Mouse (Mus musculus) retina, embryonic 14.5 days (tissue): Measurements from ENCODE around the gene Keap1.
A peak's percentile ranks its signal among the peaks of the same experiment; 100 is the strongest.
"Not testable (repeated sequence)": the region's sequence is repeated elsewhere in the genome, so short reads cannot be mapped to it uniquely, and the experiment has no call there.

Experiments
- DNase-seq: peaks from one replicate; pipeline ENCODE4 v3.0.0-alpha.2; 2015; ENCODE audit warnings: low spot score

Keap1 gene

GRCm38 (mm10) chr9:21238733-21239464 is at the start of gene Keap1:
TSS of gene Keap1 (minus strand) at chr9:21239361.
- DNase-seq: peak; percentile 90

DNA sequence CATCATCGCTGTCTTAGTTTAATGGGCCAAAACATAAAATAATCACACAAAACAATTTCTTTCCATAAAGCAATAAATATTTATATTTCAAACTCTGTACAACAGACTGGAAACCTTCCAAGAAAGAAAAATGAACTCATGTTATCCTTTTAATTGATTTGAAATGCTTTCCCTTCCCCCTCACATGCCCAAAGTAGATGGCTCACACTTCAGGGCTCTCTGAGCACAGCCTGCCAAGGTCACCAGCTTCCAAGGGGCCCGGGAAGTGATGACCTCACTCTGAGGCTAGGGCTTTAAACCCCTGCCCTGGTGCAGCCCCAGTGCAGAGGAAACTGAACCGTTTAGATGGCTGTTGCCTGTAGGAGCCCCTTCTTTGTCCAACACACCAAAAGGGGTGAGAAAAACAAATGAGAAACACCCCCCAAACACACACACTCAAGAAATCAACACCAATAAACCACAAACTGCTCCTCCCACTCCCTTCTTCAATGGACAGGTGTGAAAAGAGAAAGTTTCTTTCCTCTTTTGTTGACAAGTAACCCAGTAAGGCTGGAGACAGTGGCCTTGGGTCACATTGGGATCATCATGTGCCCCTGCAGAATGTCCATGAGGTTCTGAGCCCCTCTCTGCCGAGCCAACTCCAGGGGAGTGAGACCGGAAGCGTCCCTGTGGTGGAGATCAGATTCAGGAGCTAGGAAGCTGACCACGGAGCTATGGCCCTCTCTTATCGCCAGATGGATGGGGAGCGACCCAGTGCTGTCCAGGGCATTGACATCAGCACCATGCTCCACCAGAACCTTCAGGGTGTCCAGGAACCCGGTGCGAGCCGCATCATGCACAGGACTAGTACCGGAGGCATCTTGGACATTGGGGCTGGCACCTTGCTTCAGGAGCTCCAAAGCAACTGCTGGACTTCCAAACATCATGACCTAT is 49.5 kb upstream of the Keap1 start:
- peak; percentile 29 for DNase-seq

- peak; percentile 98 for DNase-seq
Observed at GRCm38 (mm10) chr9:21287571-21288402, 48.6 kb upstream of the Keap1 start, which contains the start of gene Kri1. TSS of gene Kri1 (minus strand) at chr9:21287969.

DNA sequence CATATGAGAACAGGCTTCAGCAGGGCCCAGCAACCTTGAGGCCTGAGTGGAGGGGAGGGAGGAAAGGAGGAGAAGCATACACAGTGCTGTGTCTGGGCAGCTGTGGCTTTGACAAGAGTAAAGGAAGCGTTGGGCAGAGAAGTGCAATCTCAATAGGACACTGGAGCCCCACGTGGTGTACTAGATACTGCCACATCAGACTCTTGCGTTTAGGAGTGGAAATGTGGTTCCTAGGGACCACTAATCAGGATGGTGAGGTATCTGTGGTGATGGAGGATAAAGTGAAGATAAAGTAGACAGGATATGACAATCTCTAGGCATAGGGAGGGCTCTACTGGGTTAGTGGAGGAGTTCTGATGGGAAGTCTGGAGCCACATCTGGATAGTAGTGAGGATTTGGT is 47.6 kb upstream of the Keap1 start:
- no peak for DNase-seq

DNA sequence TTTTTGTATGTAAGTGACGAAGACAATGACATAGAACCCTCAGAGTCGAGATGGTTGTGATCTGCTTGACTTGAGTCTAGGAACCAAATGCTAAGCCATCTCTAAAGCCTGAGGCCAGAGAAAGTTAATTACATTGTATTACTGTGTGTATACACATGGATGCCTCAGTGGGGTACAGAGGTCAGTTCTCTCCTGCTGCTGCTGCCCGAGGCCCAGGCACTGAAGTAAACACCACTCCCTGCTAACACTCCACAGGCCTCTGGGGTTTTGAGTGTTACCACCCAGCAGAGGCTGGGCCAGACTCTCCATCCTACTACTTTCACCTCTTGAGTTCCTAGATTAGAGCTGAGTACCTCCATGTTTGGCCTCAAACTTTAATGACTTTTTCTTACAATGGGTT is 44.8 kb upstream of the Keap1 start:
- no peak for DNase-seq

DNA sequence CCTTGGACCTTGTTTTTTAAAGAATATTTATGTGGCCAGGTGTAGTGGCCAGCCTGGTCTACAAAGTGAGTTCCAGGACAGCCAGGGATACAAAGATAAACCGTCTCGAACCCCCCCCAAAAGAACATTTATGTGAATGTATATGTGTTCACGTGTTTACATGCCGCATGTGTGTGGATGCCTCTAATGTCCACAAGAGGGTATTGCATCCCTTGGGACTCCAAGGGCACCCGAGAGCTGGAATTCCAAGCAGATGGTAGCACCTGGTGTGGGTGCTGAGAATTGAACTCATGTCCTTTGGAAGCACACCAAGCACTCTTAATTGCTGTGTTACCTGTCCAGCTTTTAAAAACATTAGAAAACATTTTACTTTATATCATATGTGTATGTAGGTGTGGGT is 44.4 kb upstream of the Keap1 start:
- no peak for DNase-seq

GRCm38 (mm10) chr9:21277776-21278175 is 38.6 kb upstream of the Keap1 start:
- DNase-seq: no peak

GRCm38 (mm10) chr9:21276307-21276706 is 37.1 kb upstream of the Keap1 start:
- DNase-seq: no peak

GRCm38 (mm10) chr9:21275727-21276126 is 36.6 kb upstream of the Keap1 start:
- DNase-seq: no peak

- no peak for DNase-seq
Observed at GRCm38 (mm10) chr9:21275013-21275710, 36.0 kb upstream of the Keap1 start.

GRCm38 (mm10) chr9:21274336-21274735 is 35.2 kb upstream of the Keap1 start:
- DNase-seq: no peak

- DNase-seq: no peak
Observed at GRCm38 (mm10) chr9:21273520-21274228, 34.5 kb upstream of the Keap1 start.

DNA sequence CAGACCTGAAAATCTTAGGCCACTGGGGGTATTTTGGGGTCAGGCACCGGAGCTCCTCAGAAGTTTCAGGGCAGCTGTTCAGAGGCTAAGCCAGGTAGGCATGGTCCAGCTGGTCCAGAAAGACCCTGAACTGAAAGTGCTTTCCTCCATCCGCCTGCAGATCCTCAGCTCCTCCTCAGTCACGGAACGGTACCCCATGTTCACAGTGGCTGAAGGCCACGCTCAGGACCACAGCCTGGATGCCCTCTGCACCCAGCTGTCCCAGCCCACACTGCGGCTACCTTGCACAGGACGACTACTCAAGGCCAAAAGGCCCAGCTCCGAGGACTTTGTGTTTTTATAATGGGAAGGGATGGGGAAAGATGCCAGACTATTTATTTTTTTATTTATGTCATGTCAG is 33.9 kb upstream of the Keap1 start:
- no peak for DNase-seq

DNA sequence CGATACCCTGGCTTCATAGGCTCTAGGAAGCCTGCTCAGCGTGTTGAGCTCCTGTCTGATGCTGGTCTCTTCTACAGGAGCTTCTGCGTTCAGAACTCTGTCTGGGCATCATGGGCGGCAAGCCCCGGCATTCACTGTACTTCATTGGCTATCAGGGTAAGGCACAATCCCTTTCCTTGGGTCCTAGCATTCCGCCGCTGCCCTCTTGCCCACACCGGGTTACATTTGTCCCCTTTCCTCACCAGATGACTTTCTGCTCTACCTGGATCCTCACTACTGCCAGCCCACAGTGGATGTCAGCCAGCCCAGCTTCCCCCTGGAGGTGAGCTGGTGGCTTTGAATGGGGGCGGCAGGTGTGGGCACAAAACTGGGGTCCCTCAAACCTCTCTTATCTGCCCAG is 33.2 kb upstream of the Keap1 start:
- no peak for DNase-seq

- not testable (repeated sequence) for DNase-seq
Observed at GRCm38 (mm10) chr9:21269590-21269989, 30.4 kb upstream of the Keap1 start.

DNA sequence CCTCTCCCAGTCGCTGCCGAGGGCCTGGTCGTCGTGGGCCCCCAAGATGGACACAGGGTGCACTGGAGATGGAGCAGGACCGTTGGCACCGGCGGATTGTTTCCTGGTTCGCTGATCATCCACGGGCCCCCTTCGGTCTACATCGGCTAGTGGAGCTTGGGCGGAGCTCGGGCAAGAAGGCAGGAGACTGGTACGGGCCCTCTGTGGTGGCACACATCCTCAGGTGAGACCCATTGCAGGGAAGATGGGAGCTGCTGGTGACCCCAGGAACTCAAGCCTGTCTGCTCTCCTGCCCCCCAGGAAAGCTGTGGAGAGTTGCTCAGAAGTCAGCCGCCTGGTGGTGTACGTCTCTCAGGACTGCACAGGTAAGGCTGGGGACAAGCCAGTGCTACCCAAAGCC is 29.1 kb upstream of the Keap1 start:
- no peak for DNase-seq

GRCm38 (mm10) chr9:21266889-21267288 is 27.7 kb upstream of the Keap1 start:
- no peak for DNase-seq

DNA sequence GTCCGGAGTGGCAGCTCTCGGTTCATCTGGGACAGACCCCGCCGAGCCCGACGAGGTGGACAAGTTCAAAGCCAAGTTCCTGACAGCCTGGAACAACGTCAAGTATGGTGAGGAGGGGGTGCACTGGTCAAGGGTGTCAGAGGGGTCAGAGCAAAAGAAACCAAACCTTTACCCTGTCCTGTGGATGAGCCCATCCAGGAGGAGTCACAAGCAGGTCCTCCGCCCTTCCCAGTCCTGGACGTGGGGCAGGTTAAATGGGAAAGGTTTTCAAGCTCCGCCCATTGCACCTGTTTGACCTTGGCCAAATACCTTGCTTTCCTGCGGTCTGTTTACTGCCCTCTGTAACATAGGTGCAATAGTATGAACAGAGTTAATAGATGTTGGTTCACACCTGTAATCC is 26.4 kb upstream of the Keap1 start:
- DNase-seq: no peak

GRCm38 (mm10) chr9:21265000-21265561 is 25.9 kb upstream of the Keap1 start, which contains the start of gene Atg4d:
TSS of gene Atg4d (plus strand) at chr9:21265293.
- peak; percentile 100 for DNase-seq

- no peak for DNase-seq
Observed at GRCm38 (mm10) chr9:21264272-21264999, 25.3 kb upstream of the Keap1 start.
